Mouse (Mus musculus) ES-E14 (cell line): Measurements from ENCODE around the gene Pars2. TPM values are rescaled to one million over a fixed set of nuclear protein-coding genes. Genes with fewer than 3 reads are reported as not detected.
A peak's percentile ranks its signal among the peaks of the same experiment; 100 is the strongest.

Experiments
- DNase-seq: peaks from one replicate; pipeline ENCODE4 v3.0.0-alpha.2; 2013; ENCODE audit warnings: low read depth, low spot score
- H3K27ac ChIP-seq: 2 replicates; pipeline ENCODE4 v1.5.1; 2012; ENCODE audit warnings: low read depth, mild to moderate bottlenecking, low read length, moderate library complexity, mixed read lengths; ENCODE audit not compliant: poor library complexity, insufficient read depth, severe bottlenecking
- H3K36me3 ChIP-seq: 2 replicates; pipeline ENCODE4 v1.6.1; 2012; ENCODE audit warnings: mild to moderate bottlenecking, low read length, moderate library complexity, mixed read lengths; ENCODE audit not compliant: control insufficient read depth, poor library complexity, insufficient read depth, severe bottlenecking
- H3K4me1 ChIP-seq, 2 experiments: fragments of 150-350 bp in 1 of 2; sonication (generic) in 1 of 2; 2 replicates each; pipeline ENCODE4 v1.6.1; 2012; ENCODE audit warnings: low read length in 2 of 2, mild to moderate bottlenecking in 1 of 2, mixed read lengths in 1 of 2; ENCODE audit not compliant: control insufficient read depth in 2 of 2, insufficient read depth in 2 of 2, poor library complexity in 1 of 2
- H3K4me3 ChIP-seq, 2 experiments: fragments of 150-350 bp in 1 of 2; sonication (generic) in 1 of 2; 2 replicates each; pipeline ENCODE4 v1.5.1; 2012; ENCODE audit warnings: low read length in 2 of 2, low read depth in 1 of 2, mild to moderate bottlenecking in 1 of 2, mixed read lengths in 1 of 2; ENCODE audit not compliant: insufficient read depth in 1 of 2, poor library complexity in 1 of 2, severe bottlenecking in 1 of 2
- H3K9ac ChIP-seq: 2 replicates; pipeline ENCODE4 v1.6.1; 2012; ENCODE audit warnings: low read depth, mild to moderate bottlenecking, low read length, mixed read lengths; ENCODE audit not compliant: poor library complexity, insufficient read depth, severe bottlenecking
- H3K9me3 ChIP-seq: fragments of 150-350 bp; sonication (generic); 2 replicates; pipeline ENCODE4 v1.6.1; 2012; ENCODE audit warnings: low read depth, mild to moderate bottlenecking, low read length; ENCODE audit not compliant: control insufficient read depth, insufficient read depth
- CHD2 ChIP-seq: IDR thresholded peaks from 2 replicates; pipeline ENCODE4 v1.6.1; 2014; ENCODE audit warnings: mild to moderate bottlenecking, low read depth, low read length, inconsistent platforms
- HCFC1 ChIP-seq: IDR thresholded peaks from 2 replicates; pipeline ENCODE4 v1.6.1; 2012; ENCODE audit warnings: low read length, inconsistent platforms, borderline replicate concordance; ENCODE audit not compliant: insufficient read depth
- MAFK ChIP-seq: IDR thresholded peaks from 2 replicates; pipeline ENCODE4 v1.6.1; 2014; ENCODE audit warnings: mild to moderate bottlenecking, low read depth, low read length, inconsistent platforms; ENCODE audit not compliant: insufficient read depth
- ZC3H11A ChIP-seq: IDR thresholded peaks from 2 replicates; pipeline ENCODE4 v1.6.1; 2012; ENCODE audit warnings: low read depth, mild to moderate bottlenecking, inconsistent platforms, low read length, borderline replicate concordance
- ZNF384 ChIP-seq: IDR thresholded peaks from 2 replicates; pipeline ENCODE4 v1.6.1; 2012; ENCODE audit warnings: low read depth, low read length, inconsistent platforms
- in situ Hi-C, 2 experiments: fragments of 600-800 bp; cut with MboI; formaldehyde crosslinking; loops; one replicate each; pipeline ENCODE4 v1.15.1; 2025; ENCODE audit warnings: low sequenced_read_pairs in 2 of 2, inconsistent platforms in 1 of 2; ENCODE audit not compliant: unreplicated experiment in 2 of 2
- total RNA-seq: library from RNA; depleted of rRNA; stranded (reverse); fragments of 300-350 nt; gene quantifications from 2 replicates; pipeline ENCODE4 v1.2.3, GENCODE M21; 2012

Gene Pars2
- total RNA-seq, 1 experiment = 12.1 TPM

DNA sequence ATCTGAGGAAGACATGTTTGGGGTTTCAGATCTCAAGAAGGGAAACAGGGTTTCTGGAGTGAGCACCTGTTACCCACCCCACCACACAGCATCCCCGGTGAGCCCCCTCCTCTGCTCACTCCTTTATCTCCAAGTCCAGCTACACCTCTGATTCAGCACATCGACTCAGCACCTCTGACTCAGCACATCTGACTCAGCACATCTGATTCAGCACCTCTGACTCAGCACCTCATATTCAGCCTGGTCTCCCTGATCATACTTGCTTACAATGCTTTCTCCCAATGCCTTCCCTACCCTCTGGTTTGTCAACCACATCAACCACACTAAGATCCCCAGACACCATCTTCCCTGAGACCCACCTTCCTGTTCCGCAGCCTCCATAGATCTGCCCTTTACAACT is 37.3 kb upstream of the Pars2 start:
- DNase-seq = no peak
- peak overlapping the region; percentile 47; the same call in 1 of the 2 replicates for H3K9ac ChIP-seq
- H3K9me3 ChIP-seq = no peaks in the 10 kb centered on the region
- peaks cover 2 to 28% of the 10 kb centered on the region in 2 experiments; a peak in 2 of 4 replicates for H3K4me1 ChIP-seq
- H3K36me3 ChIP-seq = no peaks in the 10 kb centered on the region
- H3K27ac ChIP-seq = no peak overlapping the region
- no peak for TF ChIP-seq HCFC1
- no peak for TF ChIP-seq ZNF384
- TF ChIP-seq MAFK = peak; percentile 99
- TF ChIP-seq ZC3H11A = no peak
- no peak for TF ChIP-seq CHD2
- no peak overlapping the region for H3K4me3 ChIP-seq
- in situ Hi-C loops = loop anchor here in 1 of 2 experiments (10.0 kb wide), 1 partner anchor 101 kb away; no protein-coding TSS in a partner anchor

DNA sequence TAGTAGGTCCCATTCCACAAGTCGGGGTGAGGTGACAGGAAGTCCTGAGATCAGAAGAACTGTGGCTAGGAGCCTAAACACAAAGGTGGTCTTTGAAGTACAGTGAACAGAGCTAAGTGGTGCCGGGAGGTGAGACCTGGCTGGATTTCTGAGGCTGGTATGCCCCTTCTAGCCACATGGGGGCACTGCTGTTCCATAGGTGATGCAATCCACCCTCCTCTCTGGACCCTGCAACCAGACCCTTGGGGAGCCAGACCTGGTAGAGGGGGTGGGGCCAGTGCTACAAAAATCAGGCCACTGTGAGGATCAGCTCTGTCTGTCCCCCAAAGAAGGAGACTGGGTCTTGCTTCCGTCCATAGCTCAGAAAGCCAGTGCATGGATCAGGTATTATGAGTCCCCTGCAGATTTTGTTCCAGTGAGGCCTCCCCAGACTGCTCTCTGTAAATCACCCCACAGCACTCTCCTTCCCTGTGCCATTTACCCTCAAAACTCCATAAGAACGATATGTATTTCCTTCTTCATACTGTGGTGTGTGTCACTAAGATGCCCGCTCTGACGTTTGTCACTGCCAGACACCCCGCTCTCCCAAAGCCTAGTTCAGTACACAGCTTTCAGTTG is 36.6 kb upstream of the Pars2 start:
- no peak overlapping the region for H3K27ac ChIP-seq
- no peak for TF ChIP-seq CHD2
- TF ChIP-seq ZC3H11A = peak; percentile 88
- TF ChIP-seq MAFK = 0 out of 2 replicates have a peak, but pooled peaks have one; percentile 31
- no peak for TF ChIP-seq HCFC1
- TF ChIP-seq ZNF384 = no peak
- DNase-seq = peak; percentile 70
- H3K36me3 ChIP-seq = no peaks in the 10 kb centered on the region
- H3K4me1 ChIP-seq = peaks cover 2 to 28% of the 10 kb centered on the region in 2 experiments; a peak in 2 of 4 replicates
- H3K4me3 ChIP-seq = no peak overlapping the region
- peak overlapping the region; percentile 47; the same call in 1 of the 2 replicates for H3K9ac ChIP-seq
- in situ Hi-C loops = loop anchor here in 1 of 2 experiments (10.0 kb wide), 1 partner anchor 101 kb away; no protein-coding TSS in a partner anchor
- no peaks in the 10 kb centered on the region for H3K9me3 ChIP-seq

DNA sequence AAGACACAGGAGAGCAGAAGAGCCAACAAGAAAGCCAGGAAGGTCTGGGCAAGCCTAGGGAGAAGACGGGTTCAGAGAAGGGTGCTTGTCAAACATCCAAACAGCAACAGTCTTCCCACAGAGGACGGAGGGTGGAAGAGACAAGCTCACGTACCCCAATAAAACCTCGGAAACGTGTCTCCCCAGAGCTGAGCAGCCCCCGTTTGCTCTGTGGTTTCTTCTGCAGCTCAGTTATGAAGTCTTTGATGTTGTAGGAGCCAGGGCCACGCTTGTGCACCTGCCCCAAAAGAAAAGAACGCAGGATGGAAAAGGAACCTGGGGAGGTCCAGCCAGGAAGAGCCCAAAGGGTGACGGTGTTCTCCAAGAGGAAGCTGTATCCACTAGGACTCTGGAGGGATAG is 36.0 kb upstream of the Pars2 start:
- no peaks in the 10 kb centered on the region for H3K9me3 ChIP-seq
- H3K27ac ChIP-seq = no peak overlapping the region
- H3K36me3 ChIP-seq = no peaks in the 10 kb centered on the region
- no peak for TF ChIP-seq ZNF384
- TF ChIP-seq ZC3H11A = no peak
- TF ChIP-seq HCFC1 = no peak
- no peak for TF ChIP-seq MAFK
- TF ChIP-seq CHD2 = no peak
- H3K9ac ChIP-seq = peak overlapping the region; percentile 33; the same call in 1 of the 2 replicates
- no peak overlapping the region for H3K4me3 ChIP-seq
- in situ Hi-C loops = loop anchor here in 1 of 2 experiments (10.0 kb wide), 1 partner anchor 100 kb away; no protein-coding TSS in a partner anchor
- DNase-seq = no peak
- H3K4me1 ChIP-seq = peaks cover 2 to 28% of the 10 kb centered on the region in 2 experiments; a peak in 2 of 4 replicates

DNA sequence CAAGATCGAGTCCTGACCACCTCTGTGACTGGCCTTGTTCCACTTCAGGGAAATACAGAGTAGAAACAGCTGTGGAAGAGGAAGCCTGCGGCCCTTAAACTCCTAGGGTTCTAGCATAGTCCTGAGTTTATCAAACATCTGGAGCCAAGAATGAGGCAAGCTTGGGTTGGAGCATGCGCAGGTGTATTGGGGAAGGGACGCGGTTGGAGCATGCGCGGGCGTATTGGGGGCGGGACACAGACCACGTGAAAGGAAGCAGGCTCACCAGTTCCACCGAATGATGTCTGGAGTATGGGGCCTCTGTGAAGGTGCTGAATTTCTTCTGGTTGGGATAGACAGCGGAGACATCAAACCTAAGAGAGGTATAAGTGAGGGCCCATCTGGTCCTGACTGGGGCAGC is 35.2 kb upstream of the Pars2 start:
- Histone ChIP-seq H3K27ac (no peak overlapping the region), H3K4me1 (peaks cover 2 to 28% of the 10 kb centered on the region in 2 experiments; a peak in 2 of 4 replicates), H3K36me3 (no peaks in the 10 kb centered on the region), H3K9me3 (no peaks in the 10 kb centered on the region), H3K4me3 (peak overlapping the region; percentile 11 to 50), H3K9ac (peak overlapping the region; percentile 69; the same call in 1 of the 2 replicates)
- DNase-seq = peak; percentile 68
- in situ Hi-C loops = loop anchor here in 1 of 2 experiments (10.0 kb wide), 1 partner anchor 99 kb away; no protein-coding TSS in a partner anchor
- TF ChIP-seq CHD2 (no peak), ZC3H11A (no peak), HCFC1 (no peak), MAFK (no peak), ZNF384 (no peak)
